Mouse (Mus musculus) forebrain, embryonic 10.5 days (tissue): ENCODE measurements at regions not wholly inside any gene's neighbourhood (a gene's known extent, or its start where the extent isn't known, plus 50 kb on each side); places are given as distances from the start of the nearest gene placed in this dataset.

Experiments
- DNase-seq: peaks from one replicate; pipeline ENCODE4 v3.0.0-alpha.2; 2017; ENCODE audit warnings: low spot score; ENCODE audit errors: extremely low spot score
- H3K27ac ChIP-seq: fragments of 300-500 bp; sonication (generic); 2 replicates; pipeline ENCODE4 v1.5.1; 2016; ENCODE audit warnings: mild to moderate bottlenecking
- H3K27me3 ChIP-seq: fragments of 300-500 bp; sonication (generic); 2 replicates; pipeline ENCODE4 v1.6.1; 2016; ENCODE audit warnings: mild to moderate bottlenecking; ENCODE audit not compliant: poor library complexity, severe bottlenecking
- H3K36me3 ChIP-seq: fragments of 300-500 bp; sonication (generic); replicated peaks from 2 replicates; pipeline ENCODE4 v1.6.1; 2016; ENCODE audit warnings: mild to moderate bottlenecking, moderate library complexity
- H3K4me1 ChIP-seq: fragments of 300-500 bp; sonication (generic); 2 replicates; pipeline ENCODE4 v1.6.1; 2016
- H3K4me3 ChIP-seq: fragments of 300-500 bp; sonication (generic); 2 replicates; pipeline ENCODE4 v1.5.1; 2016; ENCODE audit warnings: mild to moderate bottlenecking, moderate library complexity
- H3K9me3 ChIP-seq: fragments of 300-500 bp; sonication (generic); 2 replicates; pipeline ENCODE4 v1.6.1; 2016; ENCODE audit warnings: mild to moderate bottlenecking, moderate library complexity
- WGBS: fragments of 180-500 bp; shearing (Covaris S2); methylation state at CpG from one replicate; pipeline ENCODE4 v1.1.7; 2016; 5-methylcytosine and 5-hydroxymethylcytosine counted together

- Histone ChIP-seq H3K4me1 (peaks cover 5% of the 10 kb centered on the region), H3K27ac (no peak overlapping the region), H3K27me3 (no peaks in the 10 kb centered on the region), H3K36me3 (no peaks in the 10 kb centered on the region), H3K4me3 (no peak overlapping the region), H3K9me3 (no peaks in the 10 kb centered on the region)
- no peak for DNase-seq
- WGBS: 92% methylated on average over 1 of the region's 1 CpGs
Measured at GRCm38 (mm10) chr8:11085244-11085643, 77.0 kb upstream of the Irs2 start.

- no peaks in the 10 kb centered on the region for H3K9me3 ChIP-seq
- H3K36me3 ChIP-seq: no peaks in the 10 kb centered on the region
- no peak overlapping the region for H3K4me3 ChIP-seq
- H3K27me3 ChIP-seq: no peaks in the 10 kb centered on the region
- peaks cover under 1% of the 10 kb centered on the region; the same call in 1 of the 2 replicates for H3K4me1 ChIP-seq
- no peak for DNase-seq
- H3K27ac ChIP-seq: no peak overlapping the region
- 87% methylated on average over 2 of the region's 2 CpGs for WGBS
Measured at GRCm38 (mm10) chr8:11084051-11084533, 75.8 kb upstream of the Irs2 start.

- Histone ChIP-seq H3K4me3 (no peak overlapping the region), H3K27ac (no peak overlapping the region), H3K4me1 (no peaks in the 10 kb centered on the region), H3K27me3 (no peaks in the 10 kb centered on the region), H3K36me3 (no peaks in the 10 kb centered on the region), H3K9me3 (no peaks in the 10 kb centered on the region)
- WGBS: 87% methylated on average over 2 of the region's 2 CpGs
- no peak for DNase-seq
Measured at GRCm38 (mm10) chr8:11080813-11081212, 72.6 kb upstream of the Irs2 start.

- Histone ChIP-seq H3K27ac (no peak overlapping the region), H3K36me3 (no peaks in the 10 kb centered on the region), H3K4me1 (no peaks in the 10 kb centered on the region), H3K27me3 (no peaks in the 10 kb centered on the region), H3K9me3 (no peaks in the 10 kb centered on the region), H3K4me3 (no peak overlapping the region)
- WGBS: 93% methylated on average over 11 of the region's 11 CpGs
- DNase-seq: no peak
Measured at GRCm38 (mm10) chr8:11079805-11080204, 71.5 kb upstream of the Irs2 start.

- DNase-seq: no peak
- H3K27ac ChIP-seq: no peak overlapping the region
- H3K4me1 ChIP-seq: no peaks in the 10 kb centered on the region
- no peaks in the 10 kb centered on the region for H3K36me3 ChIP-seq
- no peak overlapping the region for H3K4me3 ChIP-seq
- 89% methylated on average over 9 of the region's 9 CpGs for WGBS
- no peaks in the 10 kb centered on the region for H3K27me3 ChIP-seq
- no peaks in the 10 kb centered on the region for H3K9me3 ChIP-seq
Measured at GRCm38 (mm10) chr8:11077138-11077537, 68.9 kb upstream of the Irs2 start.

GRCm38 (mm10) chr8:11071162-11071561, 62.9 kb upstream of the Irs2 start:
- no peak for DNase-seq
- no peak overlapping the region for H3K4me3 ChIP-seq
- H3K4me1 ChIP-seq: 0 out of 2 replicates have a peak, but pooled peaks cover 3% of the 10 kb centered on the region
- no peak overlapping the region for H3K27ac ChIP-seq
- H3K36me3 ChIP-seq: no peaks in the 10 kb centered on the region
- no peaks in the 10 kb centered on the region for H3K9me3 ChIP-seq
- WGBS: 53% methylated on average over 2 of the region's 2 CpGs
- H3K27me3 ChIP-seq: no peaks in the 10 kb centered on the region

- DNase-seq: no peak
- Histone ChIP-seq H3K36me3 (no peaks in the 10 kb centered on the region), H3K4me1 (0 out of 2 replicates have a peak, but pooled peaks cover 3% of the 10 kb centered on the region), H3K9me3 (no peaks in the 10 kb centered on the region), H3K4me3 (no peak overlapping the region), H3K27ac (no peak overlapping the region), H3K27me3 (no peaks in the 10 kb centered on the region)
- 84% methylated on average over 7 of the region's 7 CpGs for WGBS
Measured at GRCm38 (mm10) chr8:11067450-11067849, 59.2 kb upstream of the Irs2 start.

GRCm38 (mm10) chr8:11065990-11066389, 57.7 kb upstream of the Irs2 start:
- WGBS: 93% methylated on average over 9 of the region's 9 CpGs
- H3K27me3 ChIP-seq: no peaks in the 10 kb centered on the region

GRCm38 (mm10) chr8:11065303-11065702, 57.0 kb upstream of the Irs2 start:
- DNase-seq: no peak
- Histone ChIP-seq H3K4me1 (no peaks in the 10 kb centered on the region), H3K9me3 (no peaks in the 10 kb centered on the region), H3K36me3 (no peaks in the 10 kb centered on the region), H3K4me3 (no peak overlapping the region), H3K27ac (no peak overlapping the region), H3K27me3 (0 out of 2 replicates have a peak, but pooled peaks cover 4% of the 10 kb centered on the region)
- WGBS: 86% methylated on average over 4 of the region's 4 CpGs

More at GRCm38 (mm10) chr8:11065990-11066389, 57.7 kb upstream of the Irs2 start:
- Histone ChIP-seq H3K27ac (no peak overlapping the region), H3K36me3 (no peaks in the 10 kb centered on the region), H3K4me3 (no peak overlapping the region), H3K9me3 (no peaks in the 10 kb centered on the region), H3K4me1 (no peaks in the 10 kb centered on the region)
- no peak for DNase-seq

- WGBS: 88% methylated on average over 8 of the region's 8 CpGs
- H3K4me3 ChIP-seq: no peak overlapping the region
- H3K27ac ChIP-seq: 0 out of 2 replicates have a peak overlapping the region, but pooled peaks have one; percentile 5
- DNase-seq: no peak
- no peaks in the 10 kb centered on the region for H3K36me3 ChIP-seq
- 0 out of 2 replicates have a peak, but pooled peaks cover 6% of the 10 kb centered on the region for H3K27me3 ChIP-seq
- H3K9me3 ChIP-seq: no peaks in the 10 kb centered on the region
- H3K4me1 ChIP-seq: no peaks in the 10 kb centered on the region
Measured at GRCm38 (mm10) chr8:11063058-11063457, 54.8 kb upstream of the Irs2 start.

GRCm38 (mm10) chr8:11062348-11062946, 54.2 kb upstream of the Irs2 start:
- Histone ChIP-seq H3K9me3 (no peaks in the 10 kb centered on the region), H3K27ac (0 out of 2 replicates have a peak overlapping the region, but pooled peaks have one; percentile 5), H3K4me1 (no peaks in the 10 kb centered on the region), H3K27me3 (0 out of 2 replicates have a peak, but pooled peaks cover 6% of the 10 kb centered on the region), H3K36me3 (no peaks in the 10 kb centered on the region), H3K4me3 (no peak overlapping the region)
- no peak for DNase-seq
- WGBS: 74% methylated on average over 3 of the region's 3 CpGs

GRCm38 (mm10) chr8:11061711-11062110, 53.5 kb upstream of the Irs2 start:
- Histone ChIP-seq H3K36me3 (no peaks in the 10 kb centered on the region), H3K27me3 (0 out of 2 replicates have a peak, but pooled peaks cover 6% of the 10 kb centered on the region), H3K27ac (no peak overlapping the region), H3K9me3 (no peaks in the 10 kb centered on the region), H3K4me3 (no peak overlapping the region), H3K4me1 (0 out of 2 replicates have a peak, but pooled peaks cover 3% of the 10 kb centered on the region)
- WGBS: 76% methylated on average over 1 of the region's 1 CpGs
- no peak for DNase-seq

- 83% methylated on average over 3 of the region's 3 CpGs for WGBS
- no peak overlapping the region for H3K4me3 ChIP-seq
Measured at GRCm38 (mm10) chr8:11060604-11061003, 52.3 kb upstream of the Irs2 start.

More at GRCm38 (mm10) chr8:11060604-11061003, 52.3 kb upstream of the Irs2 start:
- H3K9me3 ChIP-seq: no peaks in the 10 kb centered on the region
- no peak for DNase-seq
- 0 out of 2 replicates have a peak, but pooled peaks cover 6% of the 10 kb centered on the region for H3K27me3 ChIP-seq
- no peaks in the 10 kb centered on the region for H3K36me3 ChIP-seq
- peaks cover 6% of the 10 kb centered on the region; the same call in 1 of the 2 replicates for H3K4me1 ChIP-seq
- H3K27ac ChIP-seq: no peak overlapping the region
